Mouse (Mus musculus) midbrain, embryonic 12.5 days (tissue): ENCODE measurements around the gene Rnf13. TPM values are rescaled to one million over a fixed set of nuclear protein-coding genes. Genes with fewer than 3 reads are reported as not detected.

Experiments used
- ATAC-seq: fragments of 200-750 bp; cut with Nextera tagmentation; 2 replicates; pipeline ENCODE4 v1.8.0; 2017; ENCODE audit warnings: low read depth, moderate TSS enrichment, moderate library complexity; ENCODE audit not compliant: low FRiP score
- H3K27ac ChIP-seq: fragments of 300-500 bp; sonication (generic); replicated peaks from 2 replicates; pipeline ENCODE4 v1.5.1; 2016; ENCODE audit warnings: mild to moderate bottlenecking
- H3K27me3 ChIP-seq: fragments of 300-500 bp; sonication (generic); 2 replicates; pipeline ENCODE4 v1.6.1; 2016; ENCODE audit warnings: mild to moderate bottlenecking
- H3K36me3 ChIP-seq: fragments of 300-500 bp; sonication (generic); 2 replicates; pipeline ENCODE4 v1.6.1; 2016
- H3K4me1 ChIP-seq: fragments of 300-500 bp; sonication (generic); 2 replicates; pipeline ENCODE4 v1.6.1; 2016
- H3K4me2 ChIP-seq: fragments of 300-500 bp; sonication (generic); replicated peaks from 2 replicates; pipeline ENCODE4 v1.6.1; 2016; ENCODE audit warnings: mild to moderate bottlenecking, moderate library complexity
- H3K4me3 ChIP-seq: fragments of 300-500 bp; sonication (generic); 2 replicates; pipeline ENCODE4 v1.5.1; 2016; ENCODE audit warnings: mild to moderate bottlenecking
- H3K9ac ChIP-seq: fragments of 300-500 bp; sonication (generic); replicated peaks from 2 replicates; pipeline ENCODE4 v1.6.1; 2016; ENCODE audit warnings: mild to moderate bottlenecking, moderate library complexity
- H3K9me3 ChIP-seq: fragments of 300-500 bp; sonication (generic); 2 replicates; pipeline ENCODE4 v1.6.1; 2016; ENCODE audit warnings: mild to moderate bottlenecking
- WGBS: fragments of 180-500 bp; shearing (Covaris S2); methylation state at CpG from one replicate; pipeline ENCODE4 v1.1.7; 2016; 5-methylcytosine and 5-hydroxymethylcytosine counted together
- polyA plus RNA-seq: library from polyadenylated mRNA; unstranded; fragments of >200 nt; fragmentation: Nextera tagmentation; extraction: Ambion mirVana; gene quantifications from 2 replicates; pipeline ENCODE4 v1.2.1, GENCODE M21; 2016

Gene Rnf13
- polyA plus RNA-seq = 52.1 and 60.5 TPM in 2 replicates

GRCm38 (mm10) chr3:57735511-57736370, at the start of gene Rnf13:
TSS of gene Rnf13 (plus strand) at chr3:57736062.
- no peaks in the 10 kb centered on the region for H3K36me3 ChIP-seq
- H3K27me3 ChIP-seq = no peaks in the 10 kb centered on the region

DNA sequence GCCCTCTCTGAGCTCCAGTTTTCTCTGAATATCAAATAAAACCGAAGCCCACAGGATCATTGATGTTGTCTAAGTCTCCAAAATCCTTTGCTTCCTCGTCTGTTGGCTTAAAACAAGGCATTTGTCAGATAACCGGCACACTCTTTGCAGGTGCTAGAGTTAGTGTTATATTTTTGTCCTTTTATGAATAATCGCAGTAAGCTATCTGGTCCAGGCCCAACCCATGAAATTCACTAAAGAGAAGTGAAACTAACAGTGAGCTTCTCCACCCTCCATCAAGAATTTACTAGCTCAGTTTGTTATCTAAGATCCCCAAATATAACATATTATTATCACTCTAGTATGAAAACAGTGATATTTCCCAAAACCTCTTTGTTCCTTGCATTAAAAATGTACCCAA, 44.1 kb upstream of the Rnf13 start:
- no peak overlapping the region for H3K9ac ChIP-seq
- no peaks in the 10 kb centered on the region for H3K27me3 ChIP-seq
- H3K4me3 ChIP-seq = no peak overlapping the region
- no peak for ATAC-seq
- no peak overlapping the region for H3K27ac ChIP-seq
- H3K36me3 ChIP-seq = no peaks in the 10 kb centered on the region
- WGBS = 85% methylated on average over 4 of the region's 4 CpGs
- no peak overlapping the region for H3K4me2 ChIP-seq
- no peaks in the 10 kb centered on the region for H3K4me1 ChIP-seq
- H3K9me3 ChIP-seq = no peaks in the 10 kb centered on the region

More at GRCm38 (mm10) chr3:57735511-57736370, at the start of gene Rnf13:
- Histone ChIP-seq H3K9ac (peak within 1 kb of the TSS; percentile 72), H3K4me2 (peak within 1 kb of the TSS; percentile 74), H3K9me3 (no peaks in the 10 kb centered on the region), H3K27ac (peak within 1 kb of the TSS; percentile 93), H3K4me1 (peaks cover 14% of the 10 kb centered on the region), H3K4me3 (peak within 1 kb of the TSS; percentile 78)
- peak; percentile 100 for ATAC-seq
- WGBS = under 1% methylated on average over 59 of the region's 59 CpGs

GRCm38 (mm10) chr3:57692719-57693118, 43.1 kb upstream of the Rnf13 start, which contains the start of gene Ankub1:
TSS of gene Ankub1 (minus strand) at chr3:57692799.
- 52% methylated on average over 2 of the region's 2 CpGs for WGBS
- no peaks in the 10 kb centered on the region for H3K36me3 ChIP-seq

GRCm38 (mm10) chr3:57696249-57696648, 39.6 kb upstream of the Rnf13 start:
- H3K9me3 ChIP-seq = no peaks in the 10 kb centered on the region
- no peak overlapping the region for H3K9ac ChIP-seq
- WGBS = 88% methylated on average over 4 of the region's 4 CpGs
- no peak for ATAC-seq
- H3K4me1 ChIP-seq = no peaks in the 10 kb centered on the region
- no peak overlapping the region for H3K4me3 ChIP-seq
- no peak overlapping the region for H3K4me2 ChIP-seq
- H3K27me3 ChIP-seq = no peaks in the 10 kb centered on the region
- H3K27ac ChIP-seq = no peak overlapping the region
- H3K36me3 ChIP-seq = no peaks in the 10 kb centered on the region

More at GRCm38 (mm10) chr3:57692719-57693118, 43.1 kb upstream of the Rnf13 start, which contains the start of gene Ankub1:
- H3K4me3 ChIP-seq = no peak within 1 kb of the TSS
- ATAC-seq = no peak
- H3K27ac ChIP-seq = no peak within 1 kb of the TSS
- no peaks in the 10 kb centered on the region for H3K9me3 ChIP-seq
- no peak within 1 kb of the TSS for H3K4me2 ChIP-seq
- no peaks in the 10 kb centered on the region for H3K27me3 ChIP-seq
- H3K9ac ChIP-seq = no peak within 1 kb of the TSS
- no peaks in the 10 kb centered on the region for H3K4me1 ChIP-seq

DNA sequence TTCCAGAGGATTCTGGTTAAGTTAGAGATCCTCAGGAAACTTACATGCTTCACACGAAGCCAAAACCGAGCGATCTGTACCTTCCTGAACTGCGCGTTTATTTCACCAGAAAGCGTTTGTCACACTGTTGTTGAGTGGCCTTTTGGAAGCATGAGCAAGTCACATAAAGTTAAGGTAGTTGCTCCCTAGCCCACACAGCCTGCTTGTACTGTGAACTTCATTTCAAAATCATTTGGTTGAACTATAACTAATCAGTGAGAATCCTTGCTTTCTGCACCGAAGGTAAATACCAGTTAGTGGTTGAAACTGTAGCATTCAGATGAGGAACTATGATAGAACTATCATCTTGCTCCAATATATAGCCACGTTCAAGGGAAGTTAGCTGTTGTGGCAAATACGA, 39.1 kb upstream of the Rnf13 start:
- Histone ChIP-seq H3K4me1 (no peaks in the 10 kb centered on the region), H3K36me3 (no peaks in the 10 kb centered on the region), H3K9me3 (no peaks in the 10 kb centered on the region), H3K4me2 (no peak overlapping the region), H3K4me3 (no peak overlapping the region), H3K27ac (no peak overlapping the region), H3K27me3 (no peaks in the 10 kb centered on the region), H3K9ac (no peak overlapping the region)
- no peak for ATAC-seq
- 95% methylated on average over 9 of the region's 9 CpGs for WGBS

- ATAC-seq = no peak
- Histone ChIP-seq H3K27me3 (no peaks in the 10 kb centered on the region), H3K9ac (no peak overlapping the region), H3K27ac (no peak overlapping the region), H3K9me3 (no peaks in the 10 kb centered on the region), H3K4me1 (no peaks in the 10 kb centered on the region), H3K36me3 (no peaks in the 10 kb centered on the region), H3K4me2 (no peak overlapping the region), H3K4me3 (no peak overlapping the region)
- 88% methylated on average over 6 of the region's 6 CpGs for WGBS
Measured at GRCm38 (mm10) chr3:57714151-57714550, 21.7 kb upstream of the Rnf13 start.

GRCm38 (mm10) chr3:57732206-57732915, 3.5 kb upstream of the Rnf13 start:
- Histone ChIP-seq H3K27me3 (no peaks in the 10 kb centered on the region), H3K4me3 (no peak overlapping the region), H3K4me2 (no peak overlapping the region), H3K27ac (no peak overlapping the region), H3K9me3 (no peaks in the 10 kb centered on the region), H3K36me3 (no peaks in the 10 kb centered on the region), H3K4me1 (peaks cover 12% of the 10 kb centered on the region), H3K9ac (no peak overlapping the region)
- 89% methylated on average over 5 of the region's 5 CpGs for WGBS
- no peak for ATAC-seq

DNA sequence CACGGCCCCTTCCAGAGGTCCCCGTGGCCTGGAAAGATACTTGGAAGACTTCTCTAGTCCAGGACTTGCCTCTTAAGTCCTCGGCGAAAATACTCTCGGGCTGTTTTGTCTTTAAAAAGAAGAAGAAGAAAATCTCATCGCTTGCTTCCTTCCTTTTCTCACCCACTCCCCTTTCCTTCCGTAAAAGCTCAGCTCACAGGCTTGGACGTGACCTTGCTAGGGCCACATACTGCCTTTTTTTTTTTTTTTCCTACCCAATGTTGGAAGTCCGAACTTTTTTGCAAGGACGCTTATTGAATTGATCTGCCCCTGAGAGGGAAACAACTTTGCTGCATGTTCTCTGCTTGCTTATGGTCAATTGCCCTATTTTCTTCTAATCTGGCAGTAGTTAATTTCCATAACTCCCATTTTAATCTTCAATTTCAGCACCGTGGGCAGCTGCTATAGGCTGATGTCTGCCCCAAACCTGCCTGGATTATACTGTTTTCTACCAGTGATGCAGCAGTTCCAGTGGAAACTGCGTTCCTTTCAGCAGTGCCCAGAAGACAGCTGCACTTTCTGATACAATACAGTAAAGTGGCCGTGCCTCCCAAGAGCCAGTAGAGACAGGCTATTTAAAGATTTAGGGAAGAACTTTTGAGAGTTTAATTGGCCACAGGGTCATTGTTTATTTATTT, 695 bp downstream of the Rnf13 start:
- WGBS = 3% methylated on average over 13 of the region's 13 CpGs
- ATAC-seq = no peak
- no peaks in the 10 kb centered on the region for H3K36me3 ChIP-seq
- H3K27me3 ChIP-seq = no peaks in the 10 kb centered on the region
- H3K9me3 ChIP-seq = no peaks in the 10 kb centered on the region
- peak overlapping the region; percentile 72 for H3K9ac ChIP-seq
- peak overlapping the region; percentile 78 for H3K4me3 ChIP-seq
- peak overlapping the region; percentile 93 for H3K27ac ChIP-seq
- H3K4me1 ChIP-seq = peaks cover 14% of the 10 kb centered on the region
- H3K4me2 ChIP-seq = peak overlapping the region; percentile 74

DNA sequence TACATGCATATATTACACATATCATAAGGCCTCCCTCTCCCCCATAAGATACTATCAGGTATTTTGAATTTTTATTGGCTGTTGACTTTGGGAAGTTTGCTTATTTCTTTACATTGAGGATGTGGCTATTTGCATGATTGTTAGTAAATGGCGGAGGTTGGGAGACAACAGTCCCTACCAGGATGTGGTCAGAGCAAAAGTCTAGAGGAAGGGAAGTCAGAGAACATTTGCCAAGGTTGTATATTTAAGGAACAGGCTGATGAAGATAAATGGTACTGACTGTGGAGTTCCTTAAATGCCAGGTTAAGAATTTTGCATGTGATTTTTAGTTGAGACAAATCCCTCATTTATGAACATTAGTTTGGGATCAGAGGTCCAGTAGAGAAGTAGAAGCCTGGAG, 4.0 kb downstream of the Rnf13 start:
- 93% methylated on average over 1 of the region's 1 CpGs for WGBS
- H3K27ac ChIP-seq = no peak overlapping the region
- H3K4me1 ChIP-seq = peaks cover 14% of the 10 kb centered on the region
- H3K9ac ChIP-seq = no peak overlapping the region
- H3K27me3 ChIP-seq = no peaks in the 10 kb centered on the region
- no peaks in the 10 kb centered on the region for H3K9me3 ChIP-seq
- H3K36me3 ChIP-seq = no peaks in the 10 kb centered on the region
- ATAC-seq = no peak
- H3K4me3 ChIP-seq = no peak overlapping the region
- H3K4me2 ChIP-seq = no peak overlapping the region

- Histone ChIP-seq H3K4me1 (no peaks in the 10 kb centered on the region), H3K36me3 (no peaks in the 10 kb centered on the region), H3K27me3 (no peaks in the 10 kb centered on the region), H3K9ac (no peak overlapping the region), H3K4me3 (no peak overlapping the region), H3K4me2 (no peak overlapping the region), H3K9me3 (no peaks in the 10 kb centered on the region; the same call in 1 of the 2 replicates), H3K27ac (no peak overlapping the region)
- WGBS = 94% methylated on average over 3 of the region's 3 CpGs
- ATAC-seq = no peak
Measured at GRCm38 (mm10) chr3:57748576-57749267, 12.9 kb downstream of the Rnf13 start.

GRCm38 (mm10) chr3:57776915-57777314, 41.1 kb downstream of the Rnf13 start:
- H3K4me2 ChIP-seq = no peak overlapping the region

More at GRCm38 (mm10) chr3:57776915-57777314, 41.1 kb downstream of the Rnf13 start:
- H3K36me3 ChIP-seq = 0 out of 2 replicates have a peak, but pooled peaks cover 7% of the 10 kb centered on the region
- no peak overlapping the region for H3K9ac ChIP-seq
- WGBS = 95% methylated on average over 2 of the region's 2 CpGs
- ATAC-seq = no peak
- no peaks in the 10 kb centered on the region for H3K9me3 ChIP-seq
- H3K4me1 ChIP-seq = no peaks in the 10 kb centered on the region
- H3K27ac ChIP-seq = no peak overlapping the region
- H3K4me3 ChIP-seq = no peak overlapping the region
- H3K27me3 ChIP-seq = no peaks in the 10 kb centered on the region
